Mouse (Mus musculus): ENCODE data around the gene Zfp976. TPM values are rescaled to one million over a fixed set of nuclear protein-coding genes. Genes with fewer than 3 reads are reported as not detected.

Zfp976 gene
- polyA plus RNA-seq, 1 experiment from 2014 or later: 4.9 TPM

Small RNA genes lying within 50 kb of the gene (microRNA-seq; reads per million reads assigned to microRNA genes)
- not detected for gene Gm24938

Other genes starting within 250 kb of the Zfp976 start
- gene 4933421I07Rik, start 194.5 kb downstream of the Zfp976 start, polyA plus RNA-seq (2016; fragmentation: Nextera tagmentation; extraction: Ambion mirVana): not detected in 2 replicates
- gene Zfp141, start 136.8 kb downstream of the Zfp976 start, polyA plus RNA-seq (2016; fragmentation: Nextera tagmentation; extraction: Ambion mirVana): 14.7 and 16.5 TPM in 2 replicates
- gene Gm21028, start 64.0 kb downstream of the Zfp976 start, polyA plus RNA-seq (2016; fragmentation: Nextera tagmentation; extraction: Ambion mirVana): not detected in 2 replicates
- 2.2 and 2.6 TPM in 2 replicates for gene Zfp977, start 50.0 kb downstream of the Zfp976 start, polyA plus RNA-seq (2016; fragmentation: Nextera tagmentation; extraction: Ambion mirVana)
- 10.4 and 12.0 TPM in 2 replicates for gene Zfp975, start 50.2 kb upstream of the Zfp976 start, polyA plus RNA-seq (2016; fragmentation: Nextera tagmentation; extraction: Ambion mirVana)
- gene Gm17067, start 84.4 kb upstream of the Zfp976 start, polyA plus RNA-seq (2016; fragmentation: Nextera tagmentation; extraction: Ambion mirVana): not detected in 2 replicates
- not detected in 2 replicates for gene Vmn2r62, start 150.9 kb upstream of the Zfp976 start, polyA plus RNA-seq (2016; fragmentation: Nextera tagmentation; extraction: Ambion mirVana)
- not detected in 2 replicates for gene Gm2381, start 224.6 kb upstream of the Zfp976 start, polyA plus RNA-seq (2016; fragmentation: Nextera tagmentation; extraction: Ambion mirVana)